Mouse (Mus musculus): ENCODE data around the gene Rassf6.

DNA sequence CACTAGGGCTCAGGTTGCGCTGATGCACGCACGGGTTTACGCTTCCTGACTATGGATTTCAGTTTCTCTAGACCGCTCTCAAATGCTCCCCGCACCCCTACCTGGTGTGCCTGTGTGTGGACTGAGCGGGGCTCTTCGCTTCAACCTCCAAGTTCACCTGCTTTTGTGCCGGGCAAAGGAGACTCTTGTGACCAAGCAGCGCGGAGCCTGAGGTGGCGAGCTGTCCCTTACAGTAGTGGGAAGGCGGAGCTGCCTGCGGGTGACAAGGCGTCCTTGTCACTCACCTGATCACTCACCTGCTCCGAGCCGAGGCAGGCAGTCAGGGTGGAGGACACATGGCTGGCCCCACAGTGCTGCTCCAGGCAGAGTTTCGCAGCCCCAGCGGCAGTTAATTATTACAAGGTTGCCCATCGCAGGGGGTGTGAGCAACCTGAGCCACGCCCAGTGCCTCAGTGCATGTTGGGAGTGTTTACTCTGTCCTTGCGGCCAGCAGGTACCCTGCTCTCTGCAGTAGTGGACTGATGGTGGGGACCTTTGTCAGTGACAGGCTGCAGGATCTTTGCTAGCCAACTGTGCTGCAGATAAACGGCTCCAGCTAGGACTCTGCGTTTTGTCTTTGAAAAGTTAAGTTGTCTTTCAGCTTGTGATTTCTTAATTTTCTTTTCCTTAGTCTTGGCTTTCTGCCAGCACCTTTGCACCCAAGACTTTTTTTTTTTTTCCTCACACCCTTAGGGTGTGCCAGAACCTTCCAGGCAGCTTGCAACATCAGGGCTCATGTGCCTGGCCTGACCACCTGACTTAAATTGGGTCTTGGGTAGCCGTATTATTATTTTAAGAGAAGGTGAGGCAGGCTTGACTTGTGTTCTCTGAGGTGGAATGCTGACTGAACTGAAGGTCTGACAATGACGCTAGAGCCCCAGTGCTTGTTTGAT lies at the start of gene Rassf6:
- TF ChIP-seq POLR2A (IDR thresholded peaks at IDR 0.05; ENCODE audit: insufficient read depth, low read depth, low read length) (no peak), EP300 (IDR thresholded peaks at IDR 0.05; ENCODE audit: insufficient read depth, low read depth, low read length) (no peak)

Measured in heart, adult 2 months (tissue).